Mouse (Mus musculus) layer of hippocampus, postnatal 10 days (tissue): ENCODE measurements at regions not wholly inside any gene's neighbourhood (a gene's known extent, or its start where the extent isn't known, plus 50 kb on each side); places are given as distances from the start of the nearest gene placed in this dataset.
"Not testable (repeated sequence)": the region's sequence is repeated elsewhere in the genome, so short reads cannot be mapped to it uniquely, and the experiment has no call there.

ENCODE experiments used
- DNase-seq, 2 experiments: peaks; one replicate each; pipeline ENCODE4 v3.0.0; 2021; ENCODE audit warnings: low spot score in 2 of 2

DNA sequence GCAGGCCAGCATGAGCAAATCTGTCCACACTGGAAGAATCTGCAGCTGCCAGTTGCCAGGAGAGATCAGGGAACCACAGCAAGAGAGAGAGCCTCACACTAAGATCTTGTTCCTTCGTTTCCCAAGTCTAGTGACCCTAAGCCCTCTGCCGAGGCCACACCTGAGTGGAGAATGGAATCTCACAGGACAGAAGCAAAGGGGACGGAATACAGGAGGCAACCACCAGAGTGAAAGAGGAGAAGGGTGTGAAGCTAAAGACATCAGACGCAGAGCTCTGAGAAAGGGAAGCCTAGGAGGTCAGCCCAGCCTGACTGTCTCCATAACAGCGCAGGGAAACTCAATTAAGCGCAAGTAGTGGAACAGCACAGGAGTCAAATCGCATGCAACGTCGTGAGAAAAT lies 75.0 kb downstream of the Suds3 start:
- DNase-seq, result no peak

DNA sequence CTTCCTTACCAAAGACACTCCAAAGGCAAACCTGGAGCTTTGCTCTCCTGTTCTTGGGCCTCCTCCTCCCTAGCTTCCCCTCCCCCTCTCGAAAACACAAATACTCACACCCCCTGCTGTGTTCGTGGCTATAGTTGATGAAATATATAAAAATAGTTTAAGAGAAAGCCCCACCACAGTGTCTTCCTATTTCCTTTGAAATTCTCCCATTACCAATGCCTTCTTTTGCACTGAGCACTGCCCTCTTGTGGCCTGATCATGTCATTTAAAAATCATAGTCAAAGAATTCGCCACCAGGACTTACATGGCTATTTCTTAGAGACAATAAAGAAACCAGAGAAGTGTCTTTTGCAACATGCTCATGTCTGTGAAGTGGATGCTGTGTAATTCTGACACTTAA lies 78.7 kb downstream of the Suds3 start:
- DNase-seq, result peak; percentile 59 to 72

DNA sequence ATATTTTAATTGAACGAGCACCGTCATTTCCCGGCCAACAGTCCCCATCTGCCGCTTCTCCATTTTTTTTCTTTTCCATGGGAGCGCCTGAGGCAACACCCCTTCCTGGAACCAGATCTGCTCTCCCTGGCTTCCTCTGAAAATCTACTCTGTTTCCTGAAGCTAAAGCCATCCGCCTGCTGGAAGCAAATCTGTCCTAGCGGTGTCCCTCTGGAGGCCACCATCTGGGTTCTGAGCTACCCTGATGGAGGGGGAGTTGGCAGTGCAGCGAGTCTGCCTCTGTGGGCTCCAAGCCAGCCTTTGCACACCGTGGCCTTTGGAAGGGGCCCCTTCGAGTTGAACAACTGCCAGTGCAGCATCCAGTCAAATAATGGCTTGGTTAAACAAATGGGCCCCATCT lies 83.8 kb downstream of the Suds3 start:
- peak; percentile 70 to 79 for DNase-seq

DNA sequence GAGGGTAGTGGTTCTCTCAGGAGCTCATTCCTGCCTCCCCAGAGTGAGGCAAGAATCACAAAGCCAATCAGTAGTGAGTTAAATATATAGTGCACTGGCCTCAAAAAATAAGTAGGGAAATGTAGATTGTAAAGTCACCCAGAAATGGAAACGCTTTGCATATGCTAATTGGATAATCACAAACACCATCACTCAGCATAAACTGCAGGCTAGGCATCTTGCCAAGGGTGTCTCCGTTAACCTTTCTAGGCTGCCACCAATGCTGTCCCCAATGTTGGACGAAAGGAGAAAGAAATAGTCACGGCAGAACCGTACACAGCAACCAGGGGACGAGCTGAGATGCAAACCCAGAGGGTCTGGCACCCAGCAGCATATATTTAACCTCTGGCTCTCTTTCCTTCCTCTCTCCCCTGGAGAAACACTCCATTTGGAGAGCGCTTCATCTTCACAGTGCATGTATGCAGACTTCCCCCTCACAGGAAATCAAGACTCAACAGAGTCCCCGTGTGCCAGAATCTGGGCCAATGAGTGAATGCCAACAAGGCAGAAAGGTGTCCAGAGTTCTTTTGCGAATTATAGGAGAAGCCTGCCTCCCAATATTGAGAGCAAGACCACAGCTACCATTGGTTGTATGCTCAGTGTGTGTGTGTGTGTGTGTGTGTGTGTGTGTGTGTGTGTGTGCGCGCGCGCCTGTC lies 90.1 kb downstream of the Suds3 start:
- DNase-seq, result no peak

DNA sequence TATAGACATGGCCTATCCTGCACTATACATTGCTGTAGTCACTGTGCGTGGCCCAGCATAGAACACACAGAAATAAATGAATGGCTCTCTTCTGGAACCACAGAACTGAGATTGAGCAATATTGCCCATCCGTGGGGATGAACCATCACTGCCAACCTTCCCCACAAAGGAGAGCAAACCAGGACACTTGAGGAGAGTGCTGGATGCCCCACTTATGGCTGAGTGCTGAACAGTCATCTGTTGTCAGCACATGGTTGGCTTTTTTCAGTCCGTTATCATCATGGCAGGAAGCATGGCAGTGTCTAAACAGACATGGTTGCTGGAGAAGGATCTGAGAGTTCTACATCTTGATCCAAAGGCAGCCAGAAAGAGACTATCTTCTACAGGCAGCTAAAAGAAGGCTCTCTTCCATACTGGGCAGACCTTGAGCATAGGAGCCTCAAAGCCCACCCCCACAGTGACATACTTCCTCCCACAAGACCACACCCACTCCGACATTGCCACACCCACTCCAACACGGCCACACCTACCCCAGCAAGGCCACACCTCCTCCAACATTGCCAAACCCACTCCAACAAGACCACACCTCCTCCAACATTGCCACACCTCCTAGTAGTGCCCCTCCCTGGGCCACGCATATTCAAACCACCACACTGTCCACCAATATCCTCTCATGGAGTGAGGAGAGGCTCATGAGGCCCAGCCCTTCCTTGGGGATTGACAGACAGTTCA lies 97.3 kb downstream of the Suds3 start:
- no peak for DNase-seq

DNA sequence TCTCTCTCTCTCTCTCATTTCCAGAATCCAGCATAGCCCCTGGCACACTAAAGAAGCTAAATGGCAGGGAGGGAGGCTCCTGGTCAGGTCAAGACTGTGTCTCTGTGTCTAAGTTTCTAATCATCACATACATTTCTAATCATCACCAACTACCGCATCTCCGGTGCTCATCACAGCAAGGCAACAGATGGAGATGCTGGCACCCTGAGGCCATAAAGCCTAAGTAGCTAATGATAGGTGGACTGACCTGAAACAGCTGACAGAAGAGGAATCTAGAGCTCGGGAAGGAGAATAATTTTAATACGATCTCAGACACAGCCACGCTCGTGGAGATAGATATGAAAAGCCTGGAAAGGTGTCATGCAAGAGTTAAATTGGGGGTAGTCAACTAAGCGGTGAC lies 104.8 kb downstream of the Suds3 start:
- DNase-seq, result no peak

DNA sequence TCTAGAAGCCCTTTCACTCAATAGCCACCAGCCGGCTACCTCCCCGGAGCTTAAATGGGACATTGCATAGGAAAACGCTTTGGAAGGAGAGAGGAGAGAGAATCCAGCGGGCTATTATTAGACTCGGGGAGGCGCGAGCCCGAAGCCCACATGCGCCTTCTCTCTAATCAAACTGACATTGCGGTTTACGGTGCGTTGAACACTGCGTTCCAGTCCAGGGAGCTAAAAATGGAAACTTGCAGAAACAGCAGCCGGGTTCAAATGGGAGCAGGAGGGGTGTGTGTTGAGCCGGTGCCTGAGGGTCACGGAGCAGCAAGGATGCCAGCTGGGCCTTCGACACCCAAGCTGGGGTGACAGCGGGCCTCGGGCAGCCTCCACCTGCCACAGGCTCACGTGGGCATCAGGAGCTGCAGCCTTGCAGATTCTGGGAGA lies 115.1 kb downstream of the Suds3 start:
- DNase-seq, result peak; percentile 40 to 49

DNA sequence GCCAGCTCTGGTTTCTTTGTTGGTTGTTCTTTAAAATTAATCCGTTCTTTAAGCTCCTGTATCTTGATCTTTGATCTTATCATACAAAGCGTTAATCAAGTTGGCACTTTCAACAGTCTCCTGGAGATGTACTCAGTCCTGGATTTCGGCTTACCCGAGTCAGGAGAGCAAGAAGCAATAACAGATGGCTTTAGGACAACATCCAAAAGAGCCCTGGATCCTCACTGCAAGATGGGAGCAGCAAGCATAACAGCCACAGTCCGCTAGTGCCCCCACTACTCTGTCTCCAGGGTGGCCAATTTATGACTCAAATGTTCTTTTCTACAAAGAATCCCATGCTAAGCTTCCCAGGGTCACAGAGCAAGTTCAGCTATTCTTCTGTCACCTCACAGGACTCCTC lies 121.4 kb downstream of the Suds3 start:
- DNase-seq, result no peak

DNA sequence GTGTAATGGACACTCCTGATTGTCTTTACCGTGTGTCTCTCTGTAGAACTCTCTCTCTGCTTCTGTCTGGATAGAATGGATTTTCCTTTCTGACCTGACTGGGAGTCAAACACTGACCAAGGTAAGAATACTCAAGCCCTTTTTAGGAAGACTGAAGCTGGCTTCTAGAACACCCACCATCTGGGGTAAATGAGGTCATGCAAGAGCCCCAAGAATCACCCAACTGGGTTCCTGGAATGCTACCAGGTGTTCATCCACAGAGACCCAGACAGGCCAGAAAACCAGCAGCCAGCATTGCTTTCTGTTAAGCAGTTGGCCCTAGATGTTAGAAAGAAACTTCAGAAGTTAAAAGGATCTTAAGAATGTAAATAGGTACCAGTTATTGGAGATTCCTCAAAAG lies 122.2 kb downstream of the Suds3 start:
- DNase-seq, result no peak

DNA sequence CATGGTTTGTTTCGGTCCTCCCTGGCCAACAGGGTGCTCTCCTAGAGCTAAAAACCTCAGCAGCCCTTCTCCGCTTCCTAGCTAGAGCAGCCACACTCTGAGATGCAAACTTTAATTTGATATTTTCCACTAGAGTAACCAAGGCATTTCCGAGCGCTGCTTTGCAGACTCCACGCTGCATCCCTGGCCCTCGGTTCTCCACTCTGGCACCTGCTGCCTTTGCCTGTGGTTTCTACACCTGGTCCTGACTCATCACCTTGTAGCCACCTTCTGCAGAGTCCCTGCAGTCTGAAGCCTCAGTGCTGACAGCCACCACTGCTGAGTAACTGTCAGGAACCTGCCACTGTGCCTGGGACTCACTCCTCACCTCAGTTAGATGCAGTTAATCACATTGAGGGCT lies 124.5 kb downstream of the Suds3 start:
- DNase-seq, result no peak

DNA sequence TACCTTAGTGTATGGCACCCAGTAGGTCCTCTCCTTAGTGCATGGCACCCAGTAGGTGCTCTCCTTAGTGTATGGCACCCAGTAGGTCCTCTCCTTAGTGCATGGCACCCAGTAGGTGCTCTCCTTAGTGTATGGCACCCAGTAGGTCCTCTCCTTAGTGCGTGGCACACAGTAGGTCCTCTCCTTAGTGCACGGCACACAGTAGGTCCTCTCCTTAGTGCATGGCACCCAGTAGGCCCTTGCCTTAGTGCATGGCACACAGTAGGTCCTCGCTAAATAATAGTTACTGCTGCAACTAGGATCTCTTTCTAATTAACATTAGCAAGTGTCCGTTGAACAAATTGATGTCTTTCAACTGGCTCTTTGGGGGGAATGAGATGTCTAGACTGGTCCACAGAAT lies 144.4 kb downstream of the Suds3 start:
- not testable (repeated sequence) for DNase-seq

DNA sequence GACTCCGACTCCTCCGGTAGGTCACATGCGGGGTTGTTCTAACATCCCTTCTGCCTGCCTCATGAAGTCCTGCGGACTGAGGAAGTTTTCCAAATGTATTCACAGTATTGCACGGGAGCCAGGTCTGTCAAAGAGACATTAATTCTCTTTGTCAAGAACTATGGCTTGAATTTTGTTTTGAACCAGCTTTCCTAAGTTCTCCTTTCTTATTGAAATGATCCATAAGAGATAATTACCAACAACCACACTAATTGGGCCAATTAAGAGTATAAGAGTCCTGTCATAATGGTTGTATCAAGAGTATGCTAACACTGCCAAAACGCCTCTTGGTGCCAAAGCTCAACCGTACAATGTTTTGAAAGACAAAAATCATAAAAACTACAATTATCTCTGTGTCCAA lies 151.7 kb downstream of the Suds3 start:
- no peak for DNase-seq

DNA sequence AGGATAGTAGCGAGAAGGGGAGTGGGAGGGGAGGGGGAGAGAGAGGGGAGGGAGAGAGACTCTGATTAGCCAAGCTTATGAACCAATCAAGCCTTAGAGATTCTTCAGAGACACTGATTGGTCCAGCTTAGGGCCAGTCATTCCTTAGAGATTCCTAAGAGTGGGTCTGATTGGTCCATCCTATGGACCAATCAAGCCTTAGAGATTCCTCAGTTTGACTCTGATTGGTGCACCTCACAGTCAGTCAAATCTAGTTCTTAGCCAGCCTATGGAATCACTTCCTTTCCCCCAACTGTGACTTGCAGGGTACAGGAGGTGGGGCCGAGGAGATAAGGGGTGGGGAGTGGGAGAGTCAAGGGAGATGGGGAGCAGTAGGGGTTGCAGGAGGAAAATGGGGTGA lies 152.8 kb downstream of the Suds3 start:
- DNase-seq, result no peak

DNA sequence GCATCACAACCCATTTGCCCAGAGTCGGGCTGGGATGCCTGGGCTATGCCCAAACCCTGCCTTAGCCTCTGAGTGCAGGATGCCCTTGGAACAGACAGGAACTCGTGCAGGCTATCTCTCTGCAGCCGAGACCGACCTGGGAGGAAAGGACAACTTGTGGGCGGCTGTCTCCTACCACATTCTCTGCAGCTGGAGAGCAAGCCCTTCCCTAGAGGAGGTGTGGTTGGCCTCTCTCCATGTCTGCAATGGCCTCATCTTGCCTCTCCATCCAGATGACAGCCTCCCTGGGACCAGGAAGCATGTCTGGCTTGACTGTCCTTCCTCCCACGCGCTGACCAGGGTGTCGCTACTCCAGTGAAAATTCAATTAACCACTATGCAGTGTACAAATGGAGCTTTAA lies 155.9 kb downstream of the Suds3 start:
- no peak for DNase-seq

DNA sequence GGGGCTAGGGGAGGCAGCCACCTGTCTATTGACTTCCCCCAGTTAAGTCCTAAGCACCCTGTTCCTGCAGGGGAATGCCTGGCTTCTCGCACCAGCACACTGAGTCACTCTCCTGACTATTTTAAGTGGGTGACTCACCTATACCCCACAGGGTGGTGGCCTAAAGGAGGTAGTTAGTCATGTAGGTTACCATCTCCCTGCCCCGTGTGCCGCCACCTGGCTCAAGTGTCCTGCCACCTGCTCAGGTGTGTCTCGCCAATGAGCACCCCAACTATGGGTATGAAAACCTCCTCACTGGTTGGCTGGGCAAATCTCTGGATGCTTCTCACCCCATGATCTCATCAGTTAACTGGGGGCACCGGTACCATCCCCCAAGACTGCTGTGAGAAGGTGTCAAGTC lies 157.8 kb downstream of the Suds3 start:
- DNase-seq, result no peak

DNA sequence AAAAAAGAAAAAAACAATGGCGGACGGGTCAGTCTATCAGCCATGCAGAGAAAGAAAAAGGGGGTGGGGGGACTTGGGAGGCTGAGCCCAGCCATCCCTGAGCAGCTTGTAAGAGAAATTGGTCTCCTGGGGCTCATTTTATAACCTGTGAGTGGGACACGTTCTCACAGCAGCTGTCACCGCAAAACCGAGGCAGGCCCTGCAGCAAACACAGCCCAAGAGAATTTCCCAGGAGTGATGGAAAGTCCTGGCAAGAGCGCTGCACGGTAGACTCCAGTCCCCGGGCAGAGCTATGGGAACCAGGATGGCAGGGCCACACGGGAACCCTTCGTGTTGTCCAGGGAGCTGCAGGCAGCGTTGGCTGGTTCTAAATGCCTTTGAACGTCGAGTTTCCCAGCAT lies 159.3 kb downstream of the Suds3 start:
- no peak for DNase-seq

DNA sequence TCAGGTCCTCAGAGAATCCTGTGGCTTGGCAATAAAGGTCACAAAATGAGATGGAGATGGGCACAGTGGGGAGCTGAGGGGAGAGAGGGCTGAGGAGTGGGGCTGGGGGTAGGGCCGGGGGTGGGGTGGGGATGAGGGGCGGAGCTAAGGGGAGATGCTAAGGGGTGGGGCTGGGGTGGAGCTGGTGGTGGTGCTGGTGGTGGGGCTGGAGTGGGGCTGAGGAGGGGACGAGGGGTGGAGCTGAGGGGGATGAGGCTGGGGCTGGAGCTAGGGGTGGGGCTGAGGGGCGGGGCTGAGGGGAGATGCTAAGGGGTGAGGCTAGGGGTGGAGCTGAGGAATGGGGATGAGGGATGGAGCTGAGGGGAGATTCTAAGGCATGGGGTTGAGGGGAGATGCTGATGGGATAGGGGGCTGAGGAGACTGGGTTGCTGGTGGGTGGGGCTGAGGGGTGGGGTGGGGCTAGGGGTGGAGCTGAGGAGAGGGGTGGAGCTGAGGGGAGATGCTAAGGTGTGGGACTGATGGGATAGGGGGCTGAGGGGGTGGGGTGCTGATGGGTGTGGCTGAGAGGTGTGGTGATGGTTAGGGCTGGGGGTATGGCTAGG lies 165.5 kb downstream of the Suds3 start:
- no peak for DNase-seq

DNA sequence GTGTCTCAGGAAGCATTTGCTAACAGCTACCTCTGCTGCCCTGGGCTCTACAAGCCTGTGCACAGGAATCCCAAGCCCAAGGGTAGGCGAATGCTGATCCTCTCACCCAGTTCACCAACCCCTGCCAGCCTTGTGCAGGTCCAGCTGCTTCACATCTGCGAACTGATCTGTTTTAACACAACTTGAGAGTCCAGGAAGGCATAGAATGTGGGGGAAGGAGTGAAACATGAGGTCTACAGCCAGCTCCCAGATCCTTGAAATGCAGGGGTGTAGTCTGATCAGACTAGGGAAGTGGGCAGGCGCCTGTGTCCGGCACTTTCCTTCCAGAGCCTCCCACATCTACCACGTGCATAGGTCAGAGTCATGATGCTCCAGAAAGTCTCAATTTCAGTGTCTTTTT lies 181.3 kb downstream of the Suds3 start:
- no peak for DNase-seq

DNA sequence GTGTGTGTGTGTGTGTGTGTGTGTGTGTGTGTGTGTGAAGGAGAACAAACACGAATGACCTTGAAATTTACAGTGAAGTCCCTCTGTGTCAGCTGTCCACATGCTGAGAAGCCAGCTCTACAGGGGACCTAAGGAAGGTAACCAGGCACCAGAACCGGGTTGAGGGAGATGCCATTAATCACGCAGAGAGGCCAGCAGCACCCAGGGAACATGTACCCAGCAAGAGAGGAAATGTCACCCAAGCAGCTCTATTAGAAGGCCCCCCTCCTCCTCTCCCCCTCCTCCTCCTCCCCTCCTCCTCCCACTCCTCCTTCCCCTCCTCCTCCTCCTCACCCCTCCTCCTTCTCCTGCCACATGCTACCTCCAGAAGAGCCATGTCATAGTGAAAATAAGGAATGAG lies 181.8 kb downstream of the Suds3 start:
- no peak for DNase-seq

DNA sequence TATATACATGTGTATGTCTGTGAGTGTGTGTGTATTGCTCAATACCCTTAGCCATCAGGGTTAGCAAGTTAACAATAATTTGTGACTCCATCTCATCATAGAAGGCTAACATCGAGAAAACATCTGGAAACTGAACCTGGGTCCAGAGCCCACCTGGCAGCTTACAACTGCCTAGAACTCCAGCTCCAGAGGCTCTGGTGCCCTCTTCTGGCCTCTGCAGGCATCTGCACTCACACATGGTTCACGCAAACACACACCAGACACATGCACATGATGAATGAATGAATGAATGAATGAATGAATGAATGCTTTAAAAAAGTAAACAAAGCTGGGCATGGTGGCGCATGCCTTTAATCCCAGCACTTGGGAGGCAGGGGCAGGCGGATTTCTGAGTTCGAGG lies 182.8 kb downstream of the Suds3 start:
- DNase-seq, result no peak

DNA sequence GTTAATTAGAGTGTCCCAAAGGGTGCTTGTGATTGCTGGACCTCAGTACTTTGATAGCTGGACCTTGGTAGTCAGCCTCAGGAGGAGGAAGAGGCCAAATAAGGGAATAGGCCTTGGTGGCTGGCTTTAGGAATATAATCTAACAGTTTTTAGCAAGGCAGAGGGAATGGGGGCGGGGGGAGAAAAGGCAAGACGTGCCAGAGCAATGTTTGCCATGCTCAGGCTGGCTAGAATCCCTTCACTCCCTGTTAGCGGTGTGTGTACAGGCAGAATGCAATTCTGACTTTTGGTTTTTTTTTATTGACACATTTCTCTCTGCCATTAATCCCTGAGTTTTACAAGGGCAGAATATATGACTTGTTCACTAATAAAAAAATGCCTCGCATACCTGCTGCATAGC lies 192.2 kb downstream of the Suds3 start:
- DNase-seq, result peak in 1 of 2 experiments; percentile 37

DNA sequence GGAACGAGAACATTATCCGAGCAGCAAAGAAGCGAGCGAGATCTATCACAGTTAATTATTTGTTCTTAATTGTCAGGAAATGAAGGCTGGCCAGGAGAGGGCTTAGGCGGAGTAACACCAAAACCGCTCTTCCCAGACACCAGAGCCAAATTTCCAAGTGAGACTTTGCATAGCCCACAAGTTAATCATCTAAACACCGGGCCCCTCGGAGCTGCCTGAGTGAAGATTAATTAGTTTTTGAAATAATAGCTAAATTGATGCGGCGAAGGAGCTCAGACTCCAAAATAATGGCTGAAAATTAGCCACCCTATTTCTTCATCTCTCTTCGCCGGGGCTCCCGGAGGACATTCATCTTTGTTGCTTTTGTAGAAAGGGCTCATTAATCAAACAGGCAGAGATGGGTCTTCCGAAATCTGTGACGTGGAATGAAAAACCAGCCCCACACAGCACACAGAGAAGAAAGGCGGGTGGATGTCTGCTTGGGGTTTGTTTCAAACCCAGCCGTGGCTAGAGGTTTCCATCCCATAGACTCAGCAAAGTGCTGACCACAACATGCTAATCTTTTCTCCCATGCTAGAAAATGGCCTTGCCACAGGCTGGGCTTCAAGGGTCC lies 193.7 kb downstream of the Suds3 start:
- no peak for DNase-seq
